Mouse (Mus musculus): Measurements from ENCODE around the gene Pdlim7.

The Pdlim7 gene

GRCm38 (mm10) chr13:55484520-55485088, 28.9 kb downstream of the Pdlim7 start:
- DNase-seq: peak in 1 of 2 experiments; percentile 42

GRCm38 (mm10) chr13:55483593-55483992, 29.9 kb downstream of the Pdlim7 start:
- peak; percentile 94 to 95 for DNase-seq

- no peak for DNase-seq
Measured at GRCm38 (mm10) chr13:55483071-55483470, 30.4 kb downstream of the Pdlim7 start.

GRCm38 (mm10) chr13:55482542-55482941, 30.9 kb downstream of the Pdlim7 start:
- DNase-seq: peak in 1 of 2 experiments; percentile 33

GRCm38 (mm10) chr13:55479929-55480328, 33.5 kb downstream of the Pdlim7 start:
- no peak for DNase-seq

GRCm38 (mm10) chr13:55479008-55479407, 34.5 kb downstream of the Pdlim7 start:
- DNase-seq: peak in 1 of 2 experiments; percentile 10

GRCm38 (mm10) chr13:55478036-55478435, 35.4 kb downstream of the Pdlim7 start:
- peak; percentile 71 to 82 for DNase-seq

GRCm38 (mm10) chr13:55477492-55477891, 36.0 kb downstream of the Pdlim7 start:
- peak in 1 of 2 experiments; percentile 10 for DNase-seq

- DNase-seq: no peak
Measured at GRCm38 (mm10) chr13:55476256-55476655, 37.2 kb downstream of the Pdlim7 start.

GRCm38 (mm10) chr13:55475750-55476149, 37.7 kb downstream of the Pdlim7 start:
- no peak for DNase-seq

GRCm38 (mm10) chr13:55474621-55475069, 38.8 kb downstream of the Pdlim7 start:
- peak; percentile 82 to 84 for DNase-seq

- peak; percentile 60 to 62 for DNase-seq
Measured at GRCm38 (mm10) chr13:55473961-55474360, 39.5 kb downstream of the Pdlim7 start.

GRCm38 (mm10) chr13:55473076-55473831, 40.2 kb downstream of the Pdlim7 start:
- peak; percentile 59 to 63 for DNase-seq

- DNase-seq: peak; percentile 81 to 84
Measured at GRCm38 (mm10) chr13:55472132-55473022, 41.1 kb downstream of the Pdlim7 start.

GRCm38 (mm10) chr13:55471819-55472131, 41.7 kb downstream of the Pdlim7 start:
- DNase-seq: no peak

- DNase-seq: peak; percentile 95 to 96
Measured at GRCm38 (mm10) chr13:55471156-55471818, 42.2 kb downstream of the Pdlim7 start.

GRCm38 (mm10) chr13:55470372-55470771, 43.1 kb downstream of the Pdlim7 start:
- DNase-seq: peak; percentile 95 to 96

- DNase-seq: peak; percentile 53 to 64
Measured at GRCm38 (mm10) chr13:55468851-55469560, 44.5 kb downstream of the Pdlim7 start.

- DNase-seq: no peak
Measured at GRCm38 (mm10) chr13:55465830-55466440, 47.5 kb downstream of the Pdlim7 start.

- peak; percentile 61 to 63 for DNase-seq
Measured at GRCm38 (mm10) chr13:55465184-55465583, 48.3 kb downstream of the Pdlim7 start.
